Mouse (Mus musculus): ENCODE measurements at regions not wholly inside any gene's neighbourhood (a gene's known extent, or its start where the extent isn't known, plus 50 kb on each side); places are given as distances from the start of the nearest gene placed in this dataset.

DNA sequence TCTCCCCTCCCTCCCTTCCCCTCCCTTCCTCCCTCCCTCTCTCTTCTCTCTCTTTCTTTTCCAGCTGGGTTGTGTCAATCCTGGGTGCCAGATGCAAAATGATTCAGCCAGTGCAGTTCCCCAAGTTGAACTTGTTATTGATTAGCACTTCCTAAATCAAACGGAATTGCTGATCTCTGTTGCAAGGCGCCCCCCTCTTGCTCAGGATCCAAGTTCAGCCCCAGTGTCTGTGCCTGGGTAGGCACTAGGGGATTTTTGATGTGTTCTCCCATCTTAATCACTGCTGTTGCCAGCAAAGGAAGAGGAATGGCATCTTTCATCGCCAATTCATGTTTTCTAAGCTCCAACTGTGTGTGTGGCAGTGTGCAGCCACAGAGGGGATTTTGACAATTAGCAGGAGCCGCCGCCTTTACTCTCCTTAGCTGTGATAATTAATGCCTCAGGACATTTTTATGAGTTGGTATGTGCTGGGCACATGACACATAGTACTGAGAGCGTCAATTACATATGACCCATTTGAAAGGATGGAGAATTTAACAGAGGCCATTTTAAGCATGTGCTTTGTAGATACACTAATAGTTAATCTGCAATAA lies 125.9 kb upstream of the Veph1 start:
- H3K4me1 ChIP-seq (replicated peaks; ENCODE audit: control insufficient read depth, insufficient read depth, low read length), result no peaks in the 10 kb centered on the region
- no peak overlapping the region for H3K4me3 ChIP-seq (ENCODE audit: low read length)
- H3K27ac ChIP-seq (ENCODE audit: low read length), result no peak overlapping the region
- H3K27me3 ChIP-seq (ENCODE audit: control insufficient read depth, insufficient read depth, low read depth, low read length), result no peaks in the 10 kb centered on the region
- no peak overlapping the region for H3K4me2 ChIP-seq (ENCODE audit: low read depth, low read length)
- no peaks in the 10 kb centered on the region for H3K9me3 ChIP-seq (ENCODE audit: control insufficient read depth, low read length)
- no peak overlapping the region for H3K9ac ChIP-seq (ENCODE audit: low read length)
- H3K36me3 ChIP-seq (ENCODE audit: control insufficient read depth, insufficient read depth, low read length), result no peaks in the 10 kb centered on the region
- no peak for ATAC-seq (ENCODE audit: low read depth)
- 47% methylated on average over 6 of the region's 6 CpGs for WGBS

DNA sequence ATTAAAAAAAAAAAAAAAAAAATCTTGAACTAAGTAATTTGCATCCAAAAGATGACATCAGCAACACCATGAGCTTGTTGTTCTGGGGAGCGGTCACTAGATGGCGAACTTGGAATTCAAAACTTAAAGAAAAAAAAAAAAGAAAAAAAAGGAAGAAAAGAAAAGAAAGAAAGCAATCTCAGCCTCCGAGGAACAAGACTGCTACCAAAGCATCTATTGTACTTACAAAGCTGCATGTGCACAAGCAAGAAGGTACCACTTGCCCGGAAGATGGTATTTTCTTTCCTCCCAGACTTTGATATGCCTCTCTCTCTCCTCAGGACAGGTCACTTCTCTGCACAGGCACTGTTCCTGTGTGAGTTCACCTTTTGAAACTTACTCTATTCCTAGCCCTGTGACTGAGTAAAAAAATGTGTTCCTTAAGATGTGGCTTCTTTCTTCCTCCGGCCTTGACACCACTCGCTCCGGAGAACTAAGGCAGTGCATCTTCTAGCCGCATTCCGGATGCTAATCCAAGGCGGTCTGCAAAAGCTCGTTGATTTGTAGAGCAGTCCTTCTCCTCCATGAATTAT lies 114.2 kb upstream of the Veph1 start:
- Histone ChIP-seq H3K27me3 (ENCODE audit: control insufficient read depth, insufficient read depth, low read depth, low read length) (peaks cover 3% of the 10 kb centered on the region; the same call in 1 of the 2 replicates), H3K9ac (ENCODE audit: low read length) (no peak overlapping the region), H3K27ac (ENCODE audit: low read length) (no peak overlapping the region), H3K4me1 (replicated peaks; ENCODE audit: control insufficient read depth, insufficient read depth, low read length) (no peaks in the 10 kb centered on the region; the same call in 1 of the 2 replicates), H3K4me3 (ENCODE audit: low read length) (peak overlapping the region; percentile 36), H3K9me3 (ENCODE audit: control insufficient read depth, low read length) (no peaks in the 10 kb centered on the region), H3K36me3 (ENCODE audit: control insufficient read depth, insufficient read depth, low read length) (no peaks in the 10 kb centered on the region), H3K4me2 (ENCODE audit: low read depth, low read length) (peak overlapping the region; percentile 57)
- no peak for ATAC-seq (ENCODE audit: low read depth)
- 33% methylated on average over 11 of the region's 11 CpGs for WGBS

DNA sequence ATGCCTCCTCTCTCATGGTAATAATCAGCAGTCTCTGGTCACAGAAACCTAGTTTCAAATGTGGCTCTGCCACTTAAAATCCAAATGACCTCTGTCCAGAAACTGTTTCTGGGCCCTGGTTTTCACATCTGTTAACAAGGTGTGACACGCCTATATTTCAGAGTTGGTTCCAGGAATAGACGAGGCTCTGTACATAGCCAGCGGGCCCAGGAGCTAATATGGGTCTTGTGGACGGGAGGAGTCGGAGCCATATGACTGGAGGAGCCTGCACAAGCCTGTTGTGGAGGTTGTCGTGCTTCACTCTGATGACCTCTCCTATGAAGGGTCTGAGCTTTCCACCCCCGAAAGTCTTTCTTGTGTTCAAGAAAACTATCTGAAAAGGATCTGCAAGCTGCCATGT lies 112.2 kb upstream of the Veph1 start:
- H3K27ac ChIP-seq (ENCODE audit: low read length), result no peak overlapping the region
- H3K36me3 ChIP-seq (ENCODE audit: control insufficient read depth, insufficient read depth, low read length), result no peaks in the 10 kb centered on the region
- H3K9me3 ChIP-seq (ENCODE audit: control insufficient read depth, low read length), result no peaks in the 10 kb centered on the region
- no peaks in the 10 kb centered on the region; the same call in 1 of the 2 replicates for H3K4me1 ChIP-seq (replicated peaks; ENCODE audit: control insufficient read depth, insufficient read depth, low read length)
- no peak for ATAC-seq (ENCODE audit: low read depth)
- H3K4me3 ChIP-seq (ENCODE audit: low read length), result no peak overlapping the region
- 71% methylated on average over 7 of the region's 7 CpGs for WGBS
- H3K9ac ChIP-seq (ENCODE audit: low read length), result no peak overlapping the region
- H3K27me3 ChIP-seq (ENCODE audit: control insufficient read depth, insufficient read depth, low read depth, low read length), result peaks cover 3% of the 10 kb centered on the region; the same call in 1 of the 2 replicates
- H3K4me2 ChIP-seq (ENCODE audit: low read depth, low read length), result no peak overlapping the region

DNA sequence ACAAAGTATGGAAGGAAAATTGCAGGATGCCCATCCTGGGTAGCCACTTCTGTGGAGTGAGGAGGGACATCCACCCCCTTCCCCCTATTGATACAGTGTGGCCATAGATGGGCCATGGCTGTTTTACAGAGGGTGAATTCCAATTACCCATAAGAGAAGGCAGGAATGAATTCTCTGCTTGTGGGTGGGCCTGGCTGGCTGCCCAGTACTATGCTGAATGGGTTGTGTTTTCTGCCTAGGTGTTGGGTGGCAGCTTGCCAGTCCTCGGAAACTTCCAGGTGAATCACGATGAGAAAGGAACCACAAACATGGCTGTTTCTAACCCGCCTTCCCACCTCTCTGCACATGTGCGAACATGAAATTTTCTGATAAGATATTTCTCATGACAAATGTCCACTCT lies 109.0 kb upstream of the Veph1 start:
- no peaks in the 10 kb centered on the region for H3K9me3 ChIP-seq (ENCODE audit: control insufficient read depth, low read length)
- WGBS, result 42% methylated on average over 4 of the region's 4 CpGs
- H3K36me3 ChIP-seq (ENCODE audit: control insufficient read depth, insufficient read depth, low read length), result no peaks in the 10 kb centered on the region
- peaks cover 2% of the 10 kb centered on the region; the same call in 1 of the 2 replicates for H3K4me1 ChIP-seq (replicated peaks; ENCODE audit: control insufficient read depth, insufficient read depth, low read length)
- H3K4me2 ChIP-seq (ENCODE audit: low read depth, low read length), result no peak overlapping the region
- peak; percentile 48; the same call in 1 of the 2 replicates for ATAC-seq (ENCODE audit: low read depth)
- H3K9ac ChIP-seq (ENCODE audit: low read length), result no peak overlapping the region
- H3K27ac ChIP-seq (ENCODE audit: low read length), result no peak overlapping the region
- H3K27me3 ChIP-seq (ENCODE audit: control insufficient read depth, insufficient read depth, low read depth, low read length), result peaks cover 3% of the 10 kb centered on the region; the same call in 1 of the 2 replicates
- H3K4me3 ChIP-seq (ENCODE audit: low read length), result no peak overlapping the region

DNA sequence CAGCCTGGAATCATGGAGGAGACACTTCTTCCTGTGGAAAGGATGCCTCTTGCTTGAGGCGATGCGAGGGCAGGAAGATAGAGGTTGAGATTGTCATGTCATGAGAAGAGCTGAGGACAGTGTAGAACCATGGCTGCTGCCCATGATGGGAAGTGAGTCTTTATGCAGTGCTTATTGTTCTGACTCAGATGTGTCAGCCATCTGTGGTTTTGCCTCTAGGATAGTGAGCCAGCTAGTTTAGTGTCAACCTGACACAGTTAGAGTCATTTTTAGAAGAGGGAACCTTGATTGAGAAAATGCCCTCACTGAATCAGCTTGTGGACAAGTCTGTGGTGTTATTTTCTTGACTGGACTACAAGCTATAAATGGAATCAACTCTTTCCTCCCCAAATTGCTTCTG lies 107.1 kb upstream of the Veph1 start:
- 92% methylated on average over 2 of the region's 2 CpGs for WGBS
- H3K4me3 ChIP-seq (ENCODE audit: low read length), result no peak overlapping the region
- H3K27me3 ChIP-seq (ENCODE audit: control insufficient read depth, insufficient read depth, low read depth, low read length), result no peaks in the 10 kb centered on the region; the same call in 1 of the 2 replicates
- ATAC-seq (ENCODE audit: low read depth), result no peak
- H3K27ac ChIP-seq (ENCODE audit: low read length), result no peak overlapping the region
- no peaks in the 10 kb centered on the region for H3K36me3 ChIP-seq (ENCODE audit: control insufficient read depth, insufficient read depth, low read length)
- H3K9ac ChIP-seq (ENCODE audit: low read length), result no peak overlapping the region
- H3K4me1 ChIP-seq (replicated peaks; ENCODE audit: control insufficient read depth, insufficient read depth, low read length), result peaks cover 5% of the 10 kb centered on the region; the same call in 1 of the 2 replicates
- H3K4me2 ChIP-seq (ENCODE audit: low read depth, low read length), result no peak overlapping the region
- H3K9me3 ChIP-seq (ENCODE audit: control insufficient read depth, low read length), result no peaks in the 10 kb centered on the region

DNA sequence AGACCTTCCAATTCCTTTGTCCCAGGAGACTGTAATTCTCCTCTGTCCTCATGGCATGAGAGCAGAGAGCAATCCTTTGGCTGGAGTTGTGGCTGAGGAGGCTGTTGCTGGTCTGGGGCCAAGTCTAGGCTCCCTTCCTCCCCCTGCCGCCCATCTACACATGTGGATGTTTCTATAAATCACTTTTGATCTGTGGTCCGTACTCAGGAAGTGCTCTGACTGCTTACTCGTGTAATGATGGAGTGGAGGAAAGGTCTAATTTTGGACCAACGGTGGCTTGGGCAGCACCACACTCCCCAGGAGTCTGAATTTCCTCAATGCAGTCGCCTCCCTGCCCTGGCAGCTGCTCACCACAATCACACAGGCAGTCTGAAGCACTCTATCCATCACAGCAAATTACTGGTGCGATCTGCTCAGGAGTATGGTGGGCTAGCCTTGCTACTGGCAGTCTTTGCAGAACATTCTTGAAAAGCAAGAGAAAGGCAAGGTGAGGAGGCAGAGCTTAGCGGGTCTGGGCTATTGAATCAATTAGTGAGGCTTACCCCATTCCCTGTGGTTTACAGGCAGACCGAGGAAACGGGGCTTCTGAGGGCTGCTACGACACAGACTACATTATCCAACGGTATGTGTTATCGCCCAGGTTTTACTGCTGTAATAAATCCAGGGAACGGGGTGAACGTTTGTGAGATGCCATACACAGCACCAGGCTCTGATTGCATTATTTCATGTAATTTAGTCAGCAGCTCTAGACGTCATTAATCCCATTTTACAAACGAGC lies 104.3 kb upstream of the Veph1 start:
- WGBS, result 45% methylated on average over 16 of the region's 16 CpGs
- peak; percentile 47; the same call in 1 of the 2 replicates for ATAC-seq (ENCODE audit: low read depth)
- no peak overlapping the region for H3K4me2 ChIP-seq (ENCODE audit: low read depth, low read length)

DNA sequence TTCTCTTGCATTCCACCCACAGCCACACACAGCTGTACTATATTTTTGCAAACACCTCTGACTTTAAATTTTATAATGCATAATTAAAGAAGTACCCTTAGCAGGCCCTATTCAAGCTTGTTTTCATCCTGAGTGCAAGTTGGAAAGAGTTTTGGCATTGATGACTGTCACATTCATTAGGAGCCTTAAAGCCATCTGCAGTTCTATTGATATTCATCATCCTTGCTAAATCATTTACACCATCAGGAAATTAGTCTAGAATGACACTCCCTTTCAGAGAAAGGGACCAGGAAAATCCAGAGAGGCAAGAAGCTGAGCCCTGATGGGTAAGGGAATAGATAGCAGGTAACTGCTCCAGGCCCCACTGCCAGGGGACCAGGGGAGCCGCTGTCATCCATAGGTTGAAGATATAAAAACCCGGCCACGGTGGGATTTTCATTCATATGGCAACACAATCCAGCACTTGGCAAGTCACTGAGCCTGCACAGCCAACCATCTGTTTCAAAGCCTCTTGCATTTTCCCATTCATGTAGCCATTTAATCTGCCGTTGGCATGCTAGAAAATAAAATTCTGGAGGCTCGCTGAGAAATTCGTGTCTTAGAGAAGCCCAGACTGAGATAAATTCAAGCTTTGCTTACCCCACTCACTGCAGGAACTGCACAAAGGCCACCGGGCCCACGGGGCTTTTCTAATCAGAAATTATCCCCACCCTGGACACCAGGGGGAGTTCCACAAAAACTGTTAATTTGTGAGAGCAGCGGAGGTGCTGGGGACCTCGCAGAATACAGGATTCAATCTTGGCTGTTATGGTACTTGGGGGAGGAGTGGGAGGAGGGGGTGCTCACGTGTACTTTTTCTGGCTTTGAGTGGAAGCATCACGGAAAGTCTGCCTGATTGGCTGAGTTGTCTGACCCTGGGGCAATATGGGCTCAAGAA lies 101.8 kb upstream of the Veph1 start:
- H3K27ac ChIP-seq (ENCODE audit: low read length), result no peak overlapping the region
- H3K4me1 ChIP-seq (replicated peaks; ENCODE audit: control insufficient read depth, insufficient read depth, low read length), result peaks cover 5% of the 10 kb centered on the region; the same call in 1 of the 2 replicates
- H3K36me3 ChIP-seq (ENCODE audit: control insufficient read depth, insufficient read depth, low read length), result no peaks in the 10 kb centered on the region
- ATAC-seq (ENCODE audit: low read depth), result no peak
- H3K4me2 ChIP-seq (ENCODE audit: low read depth, low read length), result no peak overlapping the region
- H3K9ac ChIP-seq (ENCODE audit: low read length), result no peak overlapping the region
- H3K4me3 ChIP-seq (ENCODE audit: low read length), result no peak overlapping the region
- no peaks in the 10 kb centered on the region for H3K27me3 ChIP-seq (ENCODE audit: control insufficient read depth, insufficient read depth, low read depth, low read length)
- H3K9me3 ChIP-seq (ENCODE audit: control insufficient read depth, low read length), result no peaks in the 10 kb centered on the region
- WGBS, result 61% methylated on average over 12 of the region's 12 CpGs

More for the DNA sequence above, 104.3 kb upstream of the Veph1 start:
- Histone ChIP-seq H3K9ac (ENCODE audit: low read length) (no peak overlapping the region), H3K36me3 (ENCODE audit: control insufficient read depth, insufficient read depth, low read length) (no peaks in the 10 kb centered on the region), H3K27me3 (ENCODE audit: control insufficient read depth, insufficient read depth, low read depth, low read length) (no peaks in the 10 kb centered on the region), H3K27ac (ENCODE audit: low read length) (no peak overlapping the region), H3K4me1 (replicated peaks; ENCODE audit: control insufficient read depth, insufficient read depth, low read length) (peaks cover 5% of the 10 kb centered on the region; the same call in 1 of the 2 replicates), H3K9me3 (ENCODE audit: control insufficient read depth, low read length) (no peaks in the 10 kb centered on the region), H3K4me3 (ENCODE audit: low read length) (no peak overlapping the region)

DNA sequence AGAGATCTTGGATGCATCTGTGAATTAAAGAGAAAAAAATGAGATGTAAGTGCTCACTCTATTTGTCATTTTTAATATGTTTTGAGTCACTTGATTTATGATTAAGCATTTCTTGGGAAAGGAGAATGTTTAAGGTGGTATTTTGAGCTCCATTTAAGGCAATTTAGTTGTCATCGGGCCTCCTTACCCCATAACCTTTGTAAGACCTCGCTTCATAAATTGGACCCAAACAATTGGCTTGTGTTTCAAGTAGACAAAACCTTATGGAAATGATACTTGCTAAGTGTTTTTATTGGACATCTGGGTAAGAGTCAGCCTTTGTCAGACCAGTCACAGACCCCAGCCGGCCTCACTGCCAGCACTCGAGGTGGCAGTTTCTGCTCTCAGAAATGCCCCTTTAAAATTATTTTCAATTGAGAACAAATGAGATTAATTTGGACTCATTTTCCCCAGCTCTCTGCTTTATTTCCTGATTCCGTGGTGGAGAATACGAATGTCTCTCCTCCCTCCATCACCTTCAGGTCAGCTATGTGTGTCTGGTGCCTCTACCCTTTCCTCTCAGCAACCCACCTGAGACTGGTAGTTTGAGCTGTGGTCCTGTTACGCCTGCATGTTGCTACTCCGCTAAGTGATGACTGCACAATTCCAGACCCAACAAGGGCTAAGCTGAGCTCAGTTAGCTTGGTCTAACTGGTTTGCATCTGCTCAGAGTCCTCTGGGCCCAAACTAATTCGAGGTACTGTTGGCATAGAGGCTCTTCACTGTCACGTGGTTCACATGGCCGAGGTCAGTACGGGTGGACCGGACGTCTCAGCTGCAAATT lies 78.7 kb upstream of the Veph1 start:
- WGBS, result 66% methylated on average over 14 of the region's 14 CpGs
- Histone ChIP-seq H3K9ac (ENCODE audit: low read length) (no peak overlapping the region), H3K27me3 (ENCODE audit: control insufficient read depth, insufficient read depth, low read depth, low read length) (no peaks in the 10 kb centered on the region), H3K27ac (ENCODE audit: low read length) (no peak overlapping the region), H3K9me3 (ENCODE audit: control insufficient read depth, low read length) (no peaks in the 10 kb centered on the region), H3K4me1 (replicated peaks; ENCODE audit: control insufficient read depth, insufficient read depth, low read length) (no peaks in the 10 kb centered on the region), H3K36me3 (ENCODE audit: control insufficient read depth, insufficient read depth, low read length) (no peaks in the 10 kb centered on the region), H3K4me3 (ENCODE audit: low read length) (no peak overlapping the region), H3K4me2 (ENCODE audit: low read depth, low read length) (no peak overlapping the region)
- no peak for ATAC-seq (ENCODE audit: low read depth)

Data from lung, embryonic 16.5 days (tissue).